Mouse (Mus musculus) bone marrow, adult 2 months (tissue): ENCODE results near the gene Tspan10.

ENCODE experiments used
- CTCF ChIP-seq: fragments of 200-500 bp; IDR thresholded peaks from 2 replicates; pipeline ENCODE4 v1.5.1; 2011; ENCODE audit warnings: low read length, control low read depth; ENCODE audit not compliant: control insufficient read depth, insufficient read depth
- POLR2A ChIP-seq: fragments of 200-500 bp; IDR thresholded peaks from 2 replicates; pipeline ENCODE4 v1.6.1; 2011; ENCODE audit warnings: low read depth, mild to moderate bottlenecking, control low read depth, low read length, borderline replicate concordance; ENCODE audit not compliant: control insufficient read depth

- TF ChIP-seq CTCF = no peak
- no peak for TF ChIP-seq POLR2A
These were observed 1.7 kb downstream of the Tspan10 start for GRCm38 (mm10) chr11:120444106-120444505.
